Mouse (Mus musculus) thymus, adult 2 months (tissue): ENCODE results near the gene Fasl.

ENCODE experiments used
- CTCF ChIP-seq: fragments of 200-500 bp; IDR thresholded peaks from 2 replicates; pipeline ENCODE4 v1.5.1; 2012; ENCODE audit warnings: mild to moderate bottlenecking, control low read depth, low read length, moderate library complexity, borderline replicate concordance; ENCODE audit not compliant: control insufficient read depth, poor library complexity, insufficient read depth; ENCODE audit errors: extremely low read depth
- POLR2A ChIP-seq: fragments of 200-500 bp; IDR thresholded peaks from 2 replicates; pipeline ENCODE4 v1.6.1; 2012; ENCODE audit warnings: mild to moderate bottlenecking, low read length, control low read depth, moderate library complexity; ENCODE audit not compliant: control insufficient read depth, poor library complexity, insufficient read depth; ENCODE audit errors: extremely low read depth

GRCm38 (mm10) chr1:161794447-161795211 lies 6.3 kb upstream of the Fasl start:
- no peak for TF ChIP-seq CTCF
- TF ChIP-seq POLR2A = no peak
